Mouse (Mus musculus): ENCODE data around the gene Tcstv1.
"Not testable (repeated sequence)": the region's sequence is repeated elsewhere in the genome, so short reads cannot be mapped to it uniquely, and the experiment has no call there.

The Tcstv1 gene

GRCm38 (mm10) chr13:119894685-119895084 is at the start of gene Tcstv1:
Tcstv1 (minus strand) TSS chr13:119894785.
- ATAC-seq (ENCODE audit: insufficient number of reproducible peaks, low FRiP score, low TSS enrichment), result not testable (repeated sequence)

- not testable (repeated sequence) for ATAC-seq (ENCODE audit: insufficient number of reproducible peaks, low FRiP score, low TSS enrichment)
Observed at GRCm38 (mm10) chr13:119929172-119929571, 34.6 kb upstream of the Tcstv1 start, which contains the start of gene Gm21761. Gm21761 (minus strand) TSS chr13:119929272.

- ATAC-seq (ENCODE audit: insufficient number of reproducible peaks, low FRiP score, low TSS enrichment), result not testable (repeated sequence)
Observed at GRCm38 (mm10) chr13:119924597-119925340, 30.2 kb upstream of the Tcstv1 start.

GRCm38 (mm10) chr13:119916966-119917722 is 22.6 kb upstream of the Tcstv1 start:
- not testable (repeated sequence) for ATAC-seq (ENCODE audit: insufficient number of reproducible peaks, low FRiP score, low TSS enrichment)

- not testable (repeated sequence) for ATAC-seq (ENCODE audit: insufficient number of reproducible peaks, low FRiP score, low TSS enrichment)
Observed at GRCm38 (mm10) chr13:119916449-119916848, 21.9 kb upstream of the Tcstv1 start.

- ATAC-seq (ENCODE audit: insufficient number of reproducible peaks, low FRiP score, low TSS enrichment), result not testable (repeated sequence)
Observed at GRCm38 (mm10) chr13:119898549-119898948, 4.0 kb upstream of the Tcstv1 start.

GRCm38 (mm10) chr13:119886896-119887295 is 7.7 kb downstream of the Tcstv1 start:
- ATAC-seq (ENCODE audit: insufficient number of reproducible peaks, low FRiP score, low TSS enrichment), result not testable (repeated sequence)

GRCm38 (mm10) chr13:119864395-119864999 is 30.1 kb downstream of the Tcstv1 start:
- not testable (repeated sequence) for ATAC-seq (ENCODE audit: insufficient number of reproducible peaks, low FRiP score, low TSS enrichment)

GRCm38 (mm10) chr13:119862399-119862798 is 32.2 kb downstream of the Tcstv1 start:
- not testable (repeated sequence) for ATAC-seq (ENCODE audit: insufficient number of reproducible peaks, low FRiP score, low TSS enrichment)

All from cerebellum, adult (tissue).